Mouse (Mus musculus) thymus, adult 2 months (tissue): ENCODE measurements around the gene Gtpbp1. TPM values are rescaled to one million over a fixed set of nuclear protein-coding genes. Genes with fewer than 3 reads are reported as not detected.
"Not testable (repeated sequence)": the region's sequence is repeated elsewhere in the genome, so short reads cannot be mapped to it uniquely, and the experiment has no call there.

ENCODE experiments used
- DNase-seq: peaks from one replicate; pipeline ENCODE4 v3.0.0; 2021
- H3K27ac ChIP-seq: fragments of 200-500 bp; 2 replicates; pipeline ENCODE4 v1.5.1; 2012; ENCODE audit warnings: low read length, control low read depth; ENCODE audit not compliant: control insufficient read depth, insufficient read depth
- H3K27me3 ChIP-seq: fragments of 200-500 bp; 2 replicates; pipeline ENCODE4 v1.6.1; 2012; ENCODE audit warnings: mild to moderate bottlenecking, low read length, moderate library complexity, mixed read lengths; ENCODE audit not compliant: control insufficient read depth, insufficient read depth
- H3K36me3 ChIP-seq: fragments of 200-500 bp; 2 replicates; pipeline ENCODE4 v1.6.1; 2012; ENCODE audit warnings: mild to moderate bottlenecking, low read length, moderate library complexity; ENCODE audit not compliant: control insufficient read depth, insufficient read depth
- H3K4me1 ChIP-seq: fragments of 200-500 bp; replicated peaks from 2 replicates; pipeline ENCODE4 v1.6.1; 2012; ENCODE audit warnings: low read length; ENCODE audit not compliant: control insufficient read depth, insufficient read depth
- H3K4me3 ChIP-seq: fragments of 200-500 bp; 2 replicates; pipeline ENCODE4 v1.5.1; 2012; ENCODE audit warnings: mild to moderate bottlenecking, low read length, control low read depth, moderate library complexity; ENCODE audit not compliant: control insufficient read depth, insufficient read depth
- CTCF ChIP-seq: fragments of 200-500 bp; IDR thresholded peaks from 2 replicates; pipeline ENCODE4 v1.5.1; 2012; ENCODE audit warnings: mild to moderate bottlenecking, control low read depth, low read length, moderate library complexity, borderline replicate concordance; ENCODE audit not compliant: control insufficient read depth, poor library complexity, insufficient read depth; ENCODE audit errors: extremely low read depth
- POLR2A ChIP-seq: fragments of 200-500 bp; IDR thresholded peaks from 2 replicates; pipeline ENCODE4 v1.6.1; 2012; ENCODE audit warnings: mild to moderate bottlenecking, low read length, control low read depth, moderate library complexity; ENCODE audit not compliant: control insufficient read depth, poor library complexity, insufficient read depth; ENCODE audit errors: extremely low read depth
- WGBS: fragments of 180-500 bp; shearing (Covaris S2); methylation state at CpG from one replicate; pipeline ENCODE4 v1.1.7; 2018; 5-methylcytosine and 5-hydroxymethylcytosine counted together
- polyA plus RNA-seq: library from polyadenylated mRNA; depleted of rRNA; stranded (reverse); fragments of >200 nt; gene quantifications from 2 replicates; pipeline ENCODE4 v1.2.3, GENCODE M21; 2012

The Gtpbp1 gene
- polyA plus RNA-seq, 1 experiment = 91.3 TPM

- TF ChIP-seq CTCF = no peak
- no peak for TF ChIP-seq POLR2A
- peaks cover 27% of the 10 kb centered on the region for H3K36me3 ChIP-seq
- DNase-seq = no peak
- H3K4me3 ChIP-seq = peak overlapping the region; percentile 86
- no peak overlapping the region for H3K27ac ChIP-seq
- no peaks in the 10 kb centered on the region for H3K27me3 ChIP-seq
- peaks cover 5% of the 10 kb centered on the region for H3K4me1 ChIP-seq
- under 1% methylated on average over 37 of the region's 37 CpGs for WGBS
These were observed 19.7 kb upstream of the Gtpbp1 start for GRCm38 (mm10) chr15:79670972-79671299.

GRCm38 (mm10) chr15:79671828-79672348 lies 18.8 kb upstream of the Gtpbp1 start:
- not testable (repeated sequence) for H3K4me3 ChIP-seq

GRCm38 (mm10) chr15:79677936-79678335 lies 12.7 kb upstream of the Gtpbp1 start:
- TF ChIP-seq CTCF = no peak
- no peak for TF ChIP-seq POLR2A
- no peak overlapping the region for H3K27ac ChIP-seq
- no peak overlapping the region for H3K4me3 ChIP-seq
- no peak for DNase-seq
- WGBS = 97% methylated on average over 2 of the region's 2 CpGs
- peaks cover 31% of the 10 kb centered on the region for H3K36me3 ChIP-seq
- H3K27me3 ChIP-seq = no peaks in the 10 kb centered on the region
- no peaks in the 10 kb centered on the region for H3K4me1 ChIP-seq

More at GRCm38 (mm10) chr15:79671828-79672348, 18.8 kb upstream of the Gtpbp1 start:
- H3K36me3 ChIP-seq = peaks cover 33% of the 10 kb centered on the region
- not testable (repeated sequence) for H3K27me3 ChIP-seq, DNase-seq, H3K27ac ChIP-seq, H3K4me1 ChIP-seq
- 81% methylated on average over 11 of the region's 11 CpGs for WGBS

GRCm38 (mm10) chr15:79681973-79682372 lies 8.7 kb upstream of the Gtpbp1 start:
- TF ChIP-seq POLR2A = no peak
- no peak for TF ChIP-seq CTCF
- WGBS = 94% methylated on average over 4 of the region's 4 CpGs

GRCm38 (mm10) chr15:79683146-79683545 lies 7.5 kb upstream of the Gtpbp1 start:
- Histone ChIP-seq H3K27me3 (no peaks in the 10 kb centered on the region), H3K4me1 (peaks cover 13% of the 10 kb centered on the region), H3K36me3 (no peaks in the 10 kb centered on the region), H3K4me3 (no peak overlapping the region), H3K27ac (no peak overlapping the region)
- no peak for DNase-seq
- WGBS = 80% methylated on average over 6 of the region's 6 CpGs
- no peak for TF ChIP-seq CTCF
- no peak for TF ChIP-seq POLR2A

More at GRCm38 (mm10) chr15:79681973-79682372, 8.7 kb upstream of the Gtpbp1 start:
- no peaks in the 10 kb centered on the region for H3K27me3 ChIP-seq
- no peak overlapping the region for H3K4me3 ChIP-seq
- no peak for DNase-seq
- peaks cover 13% of the 10 kb centered on the region for H3K4me1 ChIP-seq
- no peaks in the 10 kb centered on the region for H3K36me3 ChIP-seq
- H3K27ac ChIP-seq = no peak overlapping the region

GRCm38 (mm10) chr15:79683707-79684465 lies 6.8 kb upstream of the Gtpbp1 start:
- H3K27ac ChIP-seq = no peak overlapping the region
- no peak for DNase-seq
- TF ChIP-seq POLR2A (no peak), CTCF (no peak)
- H3K4me3 ChIP-seq = no peak overlapping the region
- peaks cover 13% of the 10 kb centered on the region for H3K4me1 ChIP-seq
- no peaks in the 10 kb centered on the region for H3K27me3 ChIP-seq
- 88% methylated on average over 19 of the region's 19 CpGs for WGBS
- no peaks in the 10 kb centered on the region for H3K36me3 ChIP-seq

GRCm38 (mm10) chr15:79684616-79685015 lies 6.0 kb upstream of the Gtpbp1 start:
- 98% methylated on average over 6 of the region's 6 CpGs for WGBS
- H3K27ac ChIP-seq = no peak overlapping the region
- H3K4me1 ChIP-seq = peaks cover 13% of the 10 kb centered on the region

More at GRCm38 (mm10) chr15:79684616-79685015, 6.0 kb upstream of the Gtpbp1 start:
- TF ChIP-seq CTCF (no peak), POLR2A (no peak)
- Histone ChIP-seq H3K36me3 (no peaks in the 10 kb centered on the region), H3K27me3 (no peaks in the 10 kb centered on the region), H3K4me3 (no peak overlapping the region)
- DNase-seq = no peak
